Mouse (Mus musculus): ENCODE measurements around the gene Mkrn1.
A peak's percentile ranks its signal among the peaks of the same experiment; 100 is the strongest.
"Not testable (repeated sequence)": the region's sequence is repeated elsewhere in the genome, so short reads cannot be mapped to it uniquely, and the experiment has no call there.

Mkrn1 gene

DNA sequence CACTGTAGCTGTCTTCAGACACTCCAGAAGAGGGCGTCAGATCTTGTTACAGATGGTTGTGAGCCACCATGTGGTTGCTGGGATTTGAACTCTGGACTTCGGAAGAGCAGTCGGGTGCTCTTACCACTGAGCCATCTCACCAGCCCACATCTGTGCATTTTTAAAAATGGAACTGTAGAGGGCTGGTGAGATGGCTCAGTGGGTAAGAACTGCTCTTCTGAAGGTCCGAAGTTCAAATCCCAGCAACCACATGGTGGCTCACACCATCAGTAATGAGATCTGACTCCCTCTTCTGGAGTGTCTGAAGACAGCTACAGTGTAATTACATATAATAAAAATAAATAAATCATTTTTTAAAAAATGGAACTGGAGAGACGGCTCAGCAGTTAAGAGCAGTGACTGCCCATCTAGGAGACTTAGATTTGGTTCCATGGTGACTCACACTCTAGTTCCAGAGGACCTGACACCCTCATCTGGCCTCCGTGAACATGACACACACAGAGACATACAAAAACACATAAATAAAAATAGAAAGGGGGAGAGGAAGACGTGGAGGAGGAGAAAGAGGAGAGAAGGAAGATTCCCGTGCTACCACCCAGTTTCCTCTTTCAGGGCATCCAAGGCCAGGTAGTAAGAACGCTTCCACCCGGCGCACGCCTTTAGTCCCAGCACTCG, 42.0 kb downstream of the Mkrn1 start:
- not testable (repeated sequence) for DNase-seq

DNA sequence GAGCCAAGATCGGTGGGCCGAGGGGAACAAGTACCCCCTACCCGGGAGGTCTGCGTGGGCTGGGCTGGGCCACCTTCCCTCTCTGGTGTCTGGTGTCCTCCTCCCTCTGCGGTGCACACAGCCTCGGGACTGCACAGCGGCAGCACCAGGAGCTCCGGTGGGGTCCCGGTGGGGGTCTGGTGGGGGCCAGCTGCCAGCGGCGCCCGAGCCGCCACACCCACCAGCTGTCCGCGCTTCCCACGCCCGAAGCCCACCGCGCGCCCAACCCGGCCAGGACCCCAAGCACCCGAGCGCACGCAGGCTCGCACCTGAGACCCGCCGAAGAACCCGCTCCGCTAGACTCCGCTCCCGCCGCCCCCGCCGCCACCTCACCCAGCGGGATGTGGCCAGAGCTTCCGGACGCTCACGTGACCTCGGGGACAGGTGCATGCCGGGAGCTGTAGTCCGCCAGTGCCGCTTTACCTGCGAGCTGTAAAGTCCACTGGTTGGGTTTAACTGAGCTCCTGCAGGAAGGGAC, 42.9 kb downstream of the Mkrn1 start, which contains the start of gene Slc37a3:
TSS of gene Slc37a3 (minus strand) at position 365 of the 517 bp plus-strand sequence.
- DNase-seq, result peak; percentile 90

DNA sequence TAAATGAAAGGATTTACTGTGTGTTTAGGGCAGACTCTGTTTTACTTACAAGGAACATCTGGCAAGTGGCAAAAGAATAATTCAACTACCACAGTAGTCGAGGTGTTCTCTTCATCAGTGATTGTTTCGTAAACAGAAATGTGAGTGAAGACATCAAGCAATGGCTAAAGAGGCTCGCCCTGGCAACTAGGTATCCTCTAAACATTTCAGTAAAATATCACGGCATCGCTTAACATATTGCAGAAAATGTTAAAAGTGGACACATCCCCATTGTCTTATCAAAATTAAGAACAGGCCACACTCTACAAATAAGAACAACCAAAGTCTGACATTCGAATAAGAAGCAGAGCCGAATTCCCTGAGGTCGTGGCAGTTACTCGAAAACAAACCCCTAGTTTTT, 43.5 kb downstream of the Mkrn1 start:
- no peak for DNase-seq

DNA sequence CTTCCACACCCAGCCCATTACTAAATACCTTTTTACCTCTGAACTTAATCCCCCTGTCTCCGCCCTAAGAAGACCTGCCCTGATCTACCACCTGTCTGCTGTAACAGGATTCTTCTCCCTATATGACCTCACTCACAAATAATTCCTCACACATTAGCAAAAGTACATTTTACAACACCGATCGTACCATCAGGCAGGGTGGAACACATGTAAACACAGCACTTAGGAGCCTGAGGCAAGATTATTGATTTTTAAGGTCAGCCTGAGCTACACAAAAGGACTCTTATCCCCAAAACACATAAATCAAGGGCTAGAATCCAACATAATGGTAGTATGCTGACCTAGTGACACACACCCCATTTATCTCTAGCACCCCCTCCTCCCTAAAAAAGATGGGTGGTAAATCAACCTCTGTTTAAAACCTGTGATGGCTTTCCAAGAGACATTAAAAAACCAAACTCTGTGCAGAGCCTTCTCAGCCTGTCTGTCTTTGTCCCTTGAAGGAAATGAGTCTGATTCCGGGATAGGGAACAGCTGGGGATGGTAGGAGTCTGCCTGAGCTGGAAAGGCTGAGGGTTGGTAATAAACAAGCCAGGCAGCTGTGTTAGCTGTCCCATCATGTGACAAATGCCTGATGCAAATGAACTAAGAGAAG, 46.8 kb downstream of the Mkrn1 start:
- no peak for DNase-seq

DNA sequence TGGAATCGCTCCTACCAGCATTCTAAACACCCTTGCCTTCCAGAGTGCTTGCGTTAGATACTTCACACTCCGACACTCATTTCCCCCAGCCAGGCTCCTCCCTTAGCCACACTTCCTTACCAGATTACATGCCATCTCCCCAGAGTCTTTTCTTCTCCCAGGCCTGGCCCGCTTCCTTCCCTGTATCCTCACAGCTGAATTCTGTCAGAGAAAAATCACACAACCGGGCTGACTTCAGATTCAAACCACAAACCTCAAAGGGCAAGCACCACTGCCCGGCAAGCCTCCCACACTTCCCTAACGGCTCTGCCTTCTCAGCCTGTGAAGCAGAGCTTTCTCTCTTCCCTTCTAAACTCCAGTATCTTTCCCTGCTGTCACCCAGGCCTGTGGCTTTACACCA, 47.5 kb downstream of the Mkrn1 start:
- DNase-seq, result peak; percentile 27

DNA sequence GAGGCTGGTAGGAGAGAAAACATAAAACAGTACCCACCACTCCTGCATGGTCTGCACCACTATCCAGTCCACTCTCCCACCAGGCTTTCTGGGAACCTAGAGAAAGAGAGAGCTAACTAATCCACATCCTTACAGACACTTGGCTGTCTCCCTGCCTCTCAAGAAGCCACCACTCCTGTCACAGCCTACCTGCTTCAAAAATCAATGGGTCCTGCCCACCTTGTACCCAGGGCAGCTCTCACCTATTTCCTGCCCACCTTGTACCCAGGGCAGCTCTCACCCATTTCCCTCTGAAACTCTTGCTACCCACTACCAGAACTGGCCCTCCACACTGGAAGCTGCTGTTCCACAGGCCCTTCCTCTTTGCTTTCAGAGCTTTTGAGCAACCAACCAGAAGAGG, 48.2 kb downstream of the Mkrn1 start:
- DNase-seq, result no peak

DNA sequence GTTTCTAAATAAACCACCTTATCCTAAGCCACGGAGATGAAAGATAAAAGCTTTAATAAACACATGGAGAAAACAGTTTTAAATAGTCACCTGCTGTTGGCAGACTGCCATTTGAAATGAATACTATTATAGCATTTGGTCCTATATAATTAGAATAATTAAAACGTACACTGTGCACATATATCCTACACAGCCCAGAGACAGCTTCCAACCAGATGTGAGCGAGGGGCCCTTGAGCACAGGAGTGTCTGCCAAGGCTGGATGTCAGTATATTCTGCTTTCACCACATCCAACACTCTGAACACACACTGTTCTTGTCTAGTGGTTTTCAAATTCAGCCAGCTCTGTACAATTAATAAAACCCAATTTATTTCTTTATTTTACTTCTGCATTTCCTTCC, 50.6 kb downstream of the Mkrn1 start:
- DNase-seq, result no peak

DNA sequence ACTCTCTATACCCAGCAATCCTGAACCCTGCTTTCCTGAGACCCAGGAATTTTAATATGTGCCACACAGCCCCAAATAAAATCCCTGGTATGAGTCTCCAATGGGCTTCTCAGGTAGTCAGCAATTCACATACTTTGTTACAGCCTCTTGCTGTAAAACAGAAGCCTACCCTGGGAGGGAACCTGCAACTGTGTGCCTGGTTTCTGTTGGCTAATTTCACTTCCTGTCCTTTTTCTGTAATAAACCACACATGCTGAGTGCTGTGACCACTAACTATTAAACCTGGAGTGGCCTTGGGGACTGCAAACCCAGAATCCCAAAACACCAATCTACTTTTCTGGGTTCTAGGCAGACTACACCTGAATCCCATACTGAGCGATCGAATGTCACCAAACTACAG, 57.6 kb downstream of the Mkrn1 start:
- no peak for DNase-seq

DNA sequence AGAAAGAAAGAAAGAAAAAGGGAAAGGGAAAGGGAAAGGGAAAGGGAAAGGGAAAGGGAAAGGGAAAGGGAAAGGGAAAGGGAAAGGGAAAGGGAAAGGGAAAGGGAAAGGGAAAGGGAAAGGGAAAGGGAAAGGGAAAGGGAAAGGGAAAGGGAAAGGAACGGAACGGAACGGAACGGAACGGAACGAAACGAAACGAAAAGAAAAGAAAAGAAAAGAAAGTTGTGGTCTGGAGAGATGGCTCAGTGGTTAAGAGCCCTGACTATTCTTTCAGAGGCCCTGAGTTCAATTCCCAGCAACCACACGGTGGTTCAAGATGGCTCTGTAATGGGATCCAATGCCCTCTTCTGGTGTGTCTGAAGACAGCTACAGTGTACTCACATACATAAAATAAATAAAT, 61.1 kb downstream of the Mkrn1 start:
- not testable (repeated sequence) for DNase-seq

DNA sequence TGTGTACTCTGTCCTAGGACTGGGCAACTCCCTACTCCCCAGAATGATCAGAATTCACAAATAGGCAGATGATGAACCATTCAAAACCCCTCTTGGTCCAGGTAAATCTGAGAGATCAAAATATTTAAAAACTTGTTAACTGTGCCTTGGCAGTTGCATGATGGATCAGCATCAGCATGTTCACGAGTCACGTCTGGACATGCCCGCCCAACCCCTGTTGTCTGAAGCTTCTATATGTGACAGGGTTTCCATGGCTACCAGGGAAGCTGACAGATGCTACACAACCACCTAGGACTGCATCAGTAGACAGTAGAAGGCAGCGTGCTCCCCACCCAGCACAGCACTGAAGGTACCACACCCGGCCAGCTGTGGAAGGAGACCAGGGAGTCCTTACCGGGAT, 71.3 kb downstream of the Mkrn1 start:
- DNase-seq, result no peak

DNA sequence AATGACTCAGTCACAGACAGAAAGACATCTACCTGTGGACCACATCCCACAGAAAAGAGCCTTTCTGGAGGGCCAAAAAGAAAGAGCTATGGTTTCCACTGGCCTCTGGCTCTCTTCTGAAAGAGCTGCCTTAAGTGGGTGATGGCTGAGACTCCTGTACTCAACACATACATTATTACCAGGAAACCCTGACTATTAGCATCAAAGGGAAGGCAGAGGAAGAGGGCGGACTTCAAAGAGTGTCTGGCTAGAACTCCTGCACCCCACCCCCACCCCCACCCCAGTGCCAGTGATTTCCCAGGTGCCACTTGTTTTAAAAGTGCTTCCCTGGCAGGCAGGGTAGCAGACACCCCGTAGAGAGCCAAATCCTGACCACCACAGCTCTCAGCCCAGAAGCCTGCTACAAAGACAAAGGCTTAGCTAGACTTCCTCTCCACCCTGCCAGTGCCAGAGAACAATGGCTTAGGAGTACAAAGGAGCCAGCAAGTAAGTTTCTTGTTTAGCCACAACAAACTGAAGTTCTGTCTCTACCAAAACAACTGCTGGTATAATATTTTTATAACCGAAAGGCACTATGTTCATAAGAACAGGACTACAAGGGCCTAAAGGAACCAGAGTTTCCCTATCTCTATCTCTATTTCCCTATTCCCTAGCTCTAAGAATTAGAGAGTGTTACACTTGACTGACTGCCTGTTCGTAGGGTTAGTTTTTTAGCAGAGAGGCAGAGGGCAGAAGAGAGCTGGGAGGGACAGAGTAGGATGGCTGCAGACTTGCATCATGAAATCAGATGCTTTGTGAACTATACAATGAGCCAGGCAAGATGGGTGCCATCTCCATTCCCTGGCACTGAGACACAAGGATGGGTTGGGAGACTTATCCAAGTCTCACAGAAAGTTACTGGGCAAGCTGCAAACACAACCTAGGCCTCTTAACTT, 72.1 kb downstream of the Mkrn1 start:
- no peak for DNase-seq

Measured in kidney, adult 18-20 months (tissue).